Mouse (Mus musculus): ENCODE measurements at regions not wholly inside any gene's neighbourhood (a gene's known extent, or its start where the extent isn't known, plus 50 kb on each side); places are given as distances from the start of the nearest gene placed in this dataset.

DNA sequence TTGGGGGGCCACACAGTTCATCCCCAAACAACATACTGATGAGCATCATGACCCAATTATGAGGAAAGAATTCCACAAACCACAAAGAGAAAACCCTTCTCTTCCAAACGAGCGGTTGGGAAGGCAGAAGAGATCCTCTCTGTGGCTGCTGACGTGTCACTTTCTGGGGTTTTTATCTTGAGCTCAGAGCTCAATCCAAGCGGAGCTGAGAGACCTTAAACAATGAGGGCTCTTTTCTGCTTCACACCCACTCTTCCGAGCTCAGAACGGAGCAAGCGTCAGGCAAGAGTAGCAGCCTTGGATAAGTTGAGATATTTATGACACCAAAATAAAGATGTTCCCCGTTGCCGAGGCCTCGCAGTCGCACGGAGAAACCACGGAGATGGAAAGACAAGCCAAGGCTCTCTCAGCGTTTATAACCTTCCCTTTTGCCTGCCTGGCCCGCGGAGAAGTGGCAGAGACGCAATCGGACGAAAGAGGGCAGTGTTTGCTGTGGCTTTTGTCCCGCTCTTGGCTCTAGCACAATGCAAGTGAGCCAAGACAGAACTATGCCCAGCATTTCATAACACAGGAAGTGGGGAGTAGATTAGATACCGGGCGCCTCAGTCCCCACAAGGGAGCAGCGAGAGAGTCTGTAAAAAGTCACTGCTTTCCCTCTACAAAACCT is 100.7 kb downstream of the Chic2 start:
- peak; percentile 58 to 76 for DNase-seq (ENCODE audit: low spot score in 2 of 2)

DNA sequence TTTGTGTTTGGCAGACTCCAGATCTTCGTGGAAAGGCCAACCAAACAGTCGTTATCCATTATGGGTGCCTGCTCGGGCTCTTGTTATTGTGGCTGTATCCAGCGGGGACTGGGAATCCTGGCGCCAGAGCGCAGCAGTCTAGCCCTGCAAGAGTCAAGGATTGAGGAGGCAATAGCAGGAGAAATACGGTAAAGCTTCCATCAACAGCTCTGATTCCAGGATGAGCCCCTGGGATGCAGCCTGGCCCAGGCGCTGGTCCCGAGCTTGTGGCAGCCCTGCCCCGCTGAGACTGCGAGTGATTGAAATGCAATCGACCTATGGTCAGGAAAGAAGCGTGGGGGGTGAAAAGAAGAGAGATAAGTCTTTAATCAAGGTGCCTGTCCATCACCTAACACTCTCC is 103.1 kb downstream of the Chic2 start:
- no peak for DNase-seq (ENCODE audit: low spot score in 2 of 2)

DNA sequence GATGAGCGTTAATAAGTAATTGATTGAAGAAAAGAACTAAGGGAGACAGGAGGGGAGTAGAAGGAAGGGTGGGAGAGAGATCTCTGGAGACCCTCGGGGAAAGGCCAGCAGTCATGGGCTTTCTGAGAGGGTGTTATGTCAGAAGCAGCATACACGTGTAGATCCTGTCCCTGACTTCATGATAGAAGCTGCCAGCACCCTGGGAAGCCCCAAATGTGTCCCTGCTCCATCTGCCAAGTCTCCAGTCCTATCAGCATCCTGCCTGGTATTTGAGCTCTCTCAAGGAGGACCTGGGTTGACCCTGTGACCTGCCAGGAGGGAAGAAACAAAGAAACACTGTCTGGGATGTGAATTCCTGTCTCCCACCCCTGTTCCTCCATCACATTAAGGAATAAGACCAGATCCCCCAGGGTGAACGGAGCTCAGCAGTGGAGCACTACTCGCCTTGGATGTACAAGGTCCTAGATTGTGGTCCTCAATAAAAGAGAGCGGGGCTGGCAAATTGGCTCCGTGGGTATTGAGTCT is 107.1 kb downstream of the Chic2 start:
- no peak for DNase-seq (ENCODE audit: low spot score in 2 of 2)

GRCm38 (mm10) chr5:74936087-74936486 is 108.5 kb downstream of the Chic2 start:
- no peak for DNase-seq (ENCODE audit: low spot score in 2 of 2)

DNA sequence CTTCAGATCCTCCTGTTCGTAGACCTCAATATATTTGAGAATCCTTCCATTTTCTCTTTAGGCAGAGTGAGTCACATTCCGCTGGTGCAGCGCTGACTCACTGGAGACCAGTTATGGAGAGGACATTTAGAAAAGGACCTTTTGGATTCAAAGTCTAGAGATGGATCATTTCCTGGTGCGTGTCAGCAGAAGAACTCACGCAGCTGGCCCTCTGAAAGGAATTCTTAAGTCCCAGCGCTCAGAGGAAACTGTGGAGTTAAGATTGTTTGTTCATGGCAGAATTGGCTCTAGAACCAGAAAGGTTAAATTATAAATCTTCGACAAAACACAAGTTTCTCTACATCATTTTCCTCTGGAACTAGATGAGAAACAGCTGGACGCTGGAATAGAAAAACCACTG is 108.9 kb downstream of the Chic2 start:
- DNase-seq (ENCODE audit: low spot score in 2 of 2): no peak

GRCm38 (mm10) chr5:74933276-74933675 is 111.3 kb downstream of the Chic2 start:
- DNase-seq (ENCODE audit: low spot score in 2 of 2): no peak

GRCm38 (mm10) chr5:74932206-74932605 is 112.4 kb downstream of the Chic2 start:
- DNase-seq (ENCODE audit: low spot score in 2 of 2): no peak

DNA sequence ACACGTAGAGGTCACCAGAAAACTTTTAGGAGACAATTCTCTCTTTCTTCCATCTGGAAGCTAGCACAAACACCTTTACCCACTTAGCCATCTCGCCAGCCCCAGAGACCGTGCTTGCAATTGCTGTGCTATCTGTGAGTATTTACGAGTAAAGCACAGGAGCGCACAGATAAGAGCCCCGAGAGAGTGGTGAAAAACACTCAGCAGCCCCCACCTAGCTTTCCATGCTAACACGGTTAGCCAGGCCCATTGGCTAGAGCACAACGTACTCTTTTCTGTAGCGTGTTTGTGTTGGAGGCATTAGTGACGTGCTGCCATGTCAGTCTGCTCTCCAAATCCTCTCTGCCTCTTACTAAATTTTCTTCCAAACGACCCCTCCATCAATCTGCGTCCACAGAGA is 112.8 kb downstream of the Chic2 start:
- DNase-seq (ENCODE audit: low spot score in 2 of 2): no peak

- no peak for DNase-seq (ENCODE audit: low spot score in 2 of 2)
Measured at GRCm38 (mm10) chr5:74927543-74927942, 117.0 kb downstream of the Chic2 start.

DNA sequence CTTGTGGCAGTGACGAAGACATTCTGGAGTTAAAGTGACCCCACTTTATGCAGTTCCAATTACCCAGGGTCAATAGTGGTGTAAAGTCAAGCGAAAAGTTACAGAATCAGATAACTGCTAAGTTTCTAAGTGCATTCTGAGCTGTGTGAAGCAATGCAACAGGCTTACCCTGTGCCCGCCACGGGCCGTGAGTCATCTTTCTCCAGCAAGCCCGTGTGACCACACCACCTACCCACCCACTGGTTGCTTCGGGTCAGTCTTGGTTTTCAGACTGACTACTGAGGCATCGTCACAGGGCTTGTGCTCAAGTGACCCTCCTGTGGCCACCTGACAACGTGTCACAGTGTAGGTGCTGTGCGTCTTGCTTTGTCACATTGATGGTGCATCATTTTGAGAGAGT is 118.8 kb downstream of the Chic2 start:
- no peak for DNase-seq (ENCODE audit: low spot score in 2 of 2)

DNA sequence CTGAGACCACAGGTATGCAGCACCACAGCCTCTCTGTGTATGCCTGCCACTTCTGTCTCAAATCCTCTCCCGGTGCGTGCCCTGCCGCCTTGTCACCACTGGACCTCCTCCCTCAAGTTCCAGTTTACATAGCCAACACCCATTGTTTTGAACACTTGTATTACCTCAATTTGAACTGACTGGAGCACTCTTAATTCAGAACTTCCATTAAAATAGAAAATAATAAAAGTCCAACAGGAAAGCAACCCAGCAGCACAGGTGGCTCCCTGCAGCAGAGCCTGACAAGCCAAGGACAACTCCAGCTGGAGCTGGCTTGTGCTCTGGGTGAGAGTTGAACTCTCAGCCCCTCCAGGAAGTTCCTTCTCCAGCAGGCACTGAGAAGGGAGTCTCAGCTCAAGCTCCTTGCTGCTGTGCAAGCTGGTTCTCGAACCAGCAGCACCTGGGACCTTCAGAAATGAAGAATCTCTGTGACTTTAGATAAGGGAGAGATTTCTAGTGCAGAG is 120.5 kb downstream of the Chic2 start:
- DNase-seq (ENCODE audit: low spot score in 2 of 2): no peak

DNA sequence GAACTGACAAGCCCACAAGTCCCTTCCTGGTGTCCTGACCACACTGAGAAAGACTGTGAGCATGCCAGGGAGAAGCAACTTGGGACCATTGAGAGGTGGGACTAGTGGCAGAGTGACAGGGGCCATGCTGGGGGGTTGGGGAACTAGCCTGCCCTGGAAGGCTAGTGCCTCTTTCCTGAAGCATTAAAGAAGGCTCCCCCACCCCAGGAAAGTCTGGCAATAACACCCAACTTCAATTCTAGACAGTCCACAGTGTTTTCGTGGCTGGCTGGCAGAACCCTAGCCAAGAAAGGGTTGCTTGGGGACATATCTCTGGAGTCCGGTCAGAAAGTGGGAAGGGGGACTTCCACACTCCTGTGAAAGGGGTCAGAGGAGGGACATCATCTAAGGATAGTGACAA is 121.2 kb downstream of the Chic2 start:
- DNase-seq (ENCODE audit: low spot score in 2 of 2): no peak

GRCm38 (mm10) chr5:74922881-74923280 is 121.7 kb downstream of the Chic2 start:
- DNase-seq (ENCODE audit: low spot score in 2 of 2): no peak

DNA sequence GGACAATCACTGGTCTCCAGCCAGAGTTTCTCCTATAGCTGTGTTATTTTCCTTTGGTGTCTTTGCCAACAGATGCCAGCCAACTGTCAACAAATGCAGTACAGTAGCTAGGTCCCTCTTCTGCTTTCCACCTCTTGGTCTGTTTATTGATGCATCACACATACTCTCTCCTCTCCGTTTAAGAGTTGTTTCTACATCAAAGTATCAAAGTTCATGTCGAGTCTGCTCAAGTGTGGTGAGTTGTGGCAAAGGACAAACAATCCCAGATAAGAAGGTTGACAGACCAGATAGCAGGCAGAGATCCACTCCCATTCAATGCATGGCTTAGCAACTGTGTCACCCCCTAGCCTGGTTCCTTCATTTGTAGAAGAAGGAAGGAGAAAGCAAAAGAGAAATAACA is 123.6 kb downstream of the Chic2 start:
- no peak for DNase-seq (ENCODE audit: low spot score in 2 of 2)

- DNase-seq (ENCODE audit: low spot score in 2 of 2): no peak
Measured at GRCm38 (mm10) chr5:74920490-74920889, 124.1 kb downstream of the Chic2 start.

- no peak for DNase-seq (ENCODE audit: low spot score in 2 of 2)
Measured at GRCm38 (mm10) chr5:74905504-74906061, 139.0 kb downstream of the Chic2 start.

- no peak for DNase-seq (ENCODE audit: low spot score in 2 of 2)
Measured at GRCm38 (mm10) chr5:74904927-74905503, 139.6 kb downstream of the Chic2 start.

DNA sequence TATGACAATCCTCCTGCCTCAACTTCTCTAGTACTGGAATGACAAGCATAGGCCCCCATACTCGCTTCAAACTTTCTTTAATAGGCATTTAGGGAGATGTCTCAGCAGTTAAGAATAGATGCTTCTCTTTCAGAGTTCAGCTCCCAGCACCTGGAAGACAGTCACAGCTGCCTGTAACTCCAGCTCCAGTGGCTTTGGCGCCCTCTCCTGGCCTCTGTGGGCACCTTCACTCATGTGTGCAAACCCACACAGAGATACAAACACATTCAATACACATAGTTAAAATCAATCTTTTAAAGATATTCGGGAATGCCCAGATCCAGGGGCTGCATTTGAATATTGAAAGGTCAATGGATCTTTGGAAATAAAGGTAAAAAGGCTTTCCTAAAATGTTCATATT is 140.2 kb downstream of the Chic2 start:
- DNase-seq (ENCODE audit: low spot score in 2 of 2): no peak

DNA sequence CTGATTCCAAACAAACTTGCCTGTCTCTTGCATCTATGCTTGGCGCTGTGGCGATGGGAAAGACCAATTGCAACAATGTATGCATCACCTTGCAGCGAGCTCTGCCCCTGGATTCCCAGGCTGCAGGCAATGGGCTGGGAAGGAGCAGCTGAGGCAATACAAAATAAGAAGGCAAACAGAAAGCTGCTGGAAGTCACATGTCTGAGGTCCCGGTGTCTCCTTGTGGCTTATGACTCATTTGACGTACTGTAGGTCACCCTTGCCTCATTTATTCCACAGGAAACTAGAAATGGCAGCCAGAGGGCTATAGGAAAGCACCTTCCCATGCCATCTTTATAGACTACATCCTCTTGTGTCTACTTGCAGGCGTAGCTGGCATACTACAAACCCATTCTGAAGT is 140.9 kb downstream of the Chic2 start:
- no peak for DNase-seq (ENCODE audit: low spot score in 2 of 2)

GRCm38 (mm10) chr5:74897133-74897532 is 147.4 kb downstream of the Chic2 start:
- no peak for DNase-seq (ENCODE audit: low spot score in 2 of 2)

DNA sequence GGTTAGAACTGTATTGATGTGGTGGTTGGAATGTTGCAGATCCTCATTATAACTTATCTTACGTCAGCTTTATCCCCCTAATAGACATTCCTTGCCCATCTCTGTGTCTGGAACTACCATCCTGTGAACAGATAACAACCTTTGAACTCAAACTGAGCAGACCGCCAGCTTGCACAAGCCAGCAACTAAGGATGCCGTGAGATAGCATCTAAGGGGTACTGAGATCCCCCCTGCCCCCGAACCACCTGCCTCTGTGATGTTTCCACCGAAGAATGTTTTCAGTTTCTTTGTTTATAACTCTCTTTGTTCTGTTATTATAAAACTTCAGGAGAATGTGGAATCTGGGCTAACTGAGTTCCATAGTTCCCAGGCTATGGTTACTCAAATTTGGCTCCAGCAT is 151.3 kb downstream of the Chic2 start:
- DNase-seq (ENCODE audit: low spot score in 2 of 2): no peak

DNA sequence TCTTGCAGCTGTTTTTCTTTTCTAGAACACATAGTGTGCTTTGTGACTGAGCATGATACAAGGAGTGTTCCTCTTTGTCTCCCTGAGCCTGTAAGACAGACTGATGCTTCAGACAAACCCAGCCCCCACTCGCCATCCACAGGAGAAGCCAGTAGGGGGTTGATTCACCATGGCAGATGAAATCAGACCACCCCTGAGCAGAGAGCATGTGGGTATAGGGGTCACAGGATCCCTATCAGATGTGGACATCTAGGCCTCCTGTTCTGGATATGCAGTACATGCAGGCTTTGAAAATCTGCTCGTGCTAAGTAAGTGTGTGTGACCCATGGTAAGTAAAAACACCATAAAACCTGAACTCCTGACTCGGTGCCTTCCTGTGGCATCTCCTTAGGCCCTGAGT is 153.0 kb downstream of the Chic2 start:
- no peak for DNase-seq (ENCODE audit: low spot score in 2 of 2)

DNA sequence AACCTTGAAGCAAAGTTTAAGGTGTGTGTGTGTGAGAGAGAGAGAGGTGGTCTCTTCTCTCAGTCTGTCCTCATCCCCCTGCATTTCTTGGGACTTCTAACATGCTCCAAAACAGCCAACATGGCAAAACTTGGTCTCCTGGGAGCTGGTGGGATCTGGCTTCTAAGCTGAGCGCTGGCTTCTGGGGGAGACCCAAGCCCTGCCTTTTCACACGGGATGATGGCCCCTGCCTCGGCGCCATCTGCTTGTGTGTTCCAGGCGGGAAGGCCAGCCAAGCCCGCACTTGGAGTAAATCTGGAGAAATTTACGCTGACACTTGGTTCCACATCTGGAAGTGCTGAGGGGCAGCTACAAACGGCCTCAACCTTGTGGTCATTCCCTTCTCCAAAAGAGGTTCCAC is 155.6 kb downstream of the Chic2 start:
- no peak for DNase-seq (ENCODE audit: low spot score in 2 of 2)

All from left cerebral cortex, adult 8-10 months (tissue).